Mouse (Mus musculus): Measurements from ENCODE around the gene Ddx54.

The Ddx54 gene

GRCm38 (mm10) chr5:120611416-120611815, 1.1 kb upstream of the Ddx54 start:
- no peak for DNase-seq (ENCODE audit: low spot score)

- DNase-seq (ENCODE audit: low spot score), result peak; percentile 100
Measured at GRCm38 (mm10) chr5:120612822-120613604, 474 bp downstream of the Ddx54 start.

- peak; percentile 56 for DNase-seq (ENCODE audit: low spot score)
Measured at GRCm38 (mm10) chr5:120615903-120616302, 3.4 kb downstream of the Ddx54 start.

GRCm38 (mm10) chr5:120618778-120619177, 6.2 kb downstream of the Ddx54 start:
- DNase-seq (ENCODE audit: low spot score), result no peak

GRCm38 (mm10) chr5:120619201-120619600, 6.7 kb downstream of the Ddx54 start:
- DNase-seq (ENCODE audit: low spot score), result peak; percentile 73

GRCm38 (mm10) chr5:120620375-120621077, 8.0 kb downstream of the Ddx54 start:
- DNase-seq (ENCODE audit: low spot score), result peak; percentile 83

GRCm38 (mm10) chr5:120621078-120621765, 8.7 kb downstream of the Ddx54 start:
- DNase-seq (ENCODE audit: low spot score), result no peak

GRCm38 (mm10) chr5:120621846-120622197, 9.3 kb downstream of the Ddx54 start:
- DNase-seq (ENCODE audit: low spot score), result no peak

- DNase-seq (ENCODE audit: low spot score), result peak; percentile 39
Measured at GRCm38 (mm10) chr5:120622198-120622851, 9.8 kb downstream of the Ddx54 start.

GRCm38 (mm10) chr5:120624427-120624826, 11.9 kb downstream of the Ddx54 start:
- no peak for DNase-seq (ENCODE audit: low spot score)

- DNase-seq (ENCODE audit: low spot score), result no peak
Measured at GRCm38 (mm10) chr5:120626399-120626798, 13.9 kb downstream of the Ddx54 start.

- DNase-seq (ENCODE audit: low spot score), result no peak
Measured at GRCm38 (mm10) chr5:120627515-120628300, 15.2 kb downstream of the Ddx54 start.

GRCm38 (mm10) chr5:120628624-120629023, 16.1 kb downstream of the Ddx54 start:
- DNase-seq (ENCODE audit: low spot score), result peak; percentile 77

GRCm38 (mm10) chr5:120631128-120631527, 18.6 kb downstream of the Ddx54 start:
- DNase-seq (ENCODE audit: low spot score), result no peak

- DNase-seq (ENCODE audit: low spot score), result no peak
Measured at GRCm38 (mm10) chr5:120631892-120632291, 19.4 kb downstream of the Ddx54 start.

- DNase-seq (ENCODE audit: low spot score), result no peak
Measured at GRCm38 (mm10) chr5:120634131-120634530, 21.6 kb downstream of the Ddx54 start, which contains the start of gene Cfap73. Cfap73 (minus strand) TSS chr5:120634235.

GRCm38 (mm10) chr5:120634860-120635259, 22.3 kb downstream of the Ddx54 start:
- DNase-seq (ENCODE audit: low spot score), result no peak

GRCm38 (mm10) chr5:120635633-120636032, 23.1 kb downstream of the Ddx54 start:
- no peak for DNase-seq (ENCODE audit: low spot score)

- DNase-seq (ENCODE audit: low spot score), result no peak
Measured at GRCm38 (mm10) chr5:120640094-120640493, 27.6 kb downstream of the Ddx54 start.

GRCm38 (mm10) chr5:120643365-120644085, 31.0 kb downstream of the Ddx54 start:
- DNase-seq (ENCODE audit: low spot score), result peak; percentile 55

- DNase-seq (ENCODE audit: low spot score), result no peak
Measured at GRCm38 (mm10) chr5:120644227-120644626, 31.7 kb downstream of the Ddx54 start.
